Mouse (Mus musculus) myocyte (in vitro differentiated cells): Measurements from ENCODE around the gene Aldh3a2.

Source experiments
- CEBPB ChIP-seq: IDR thresholded peaks from 2 replicates; pipeline ENCODE4 v1.6.1; 2011; ENCODE audit warnings: mild to moderate bottlenecking, moderate library complexity; ENCODE audit not compliant: poor library complexity, insufficient read depth, severe bottlenecking
- E2F4 ChIP-seq: IDR thresholded peaks from one replicate; pipeline ENCODE4 v1.6.1; 2011; ENCODE audit warnings: mild to moderate bottlenecking, control low read depth, moderate library complexity; ENCODE audit not compliant: insufficient read depth
- MYOD1 ChIP-seq, 3 experiments: IDR thresholded peaks; one replicate each; pipeline ENCODE4 v1.6.1; 2011; ENCODE audit warnings: control low read depth in 2 of 3, low read depth in 2 of 3, mild to moderate bottlenecking in 2 of 3, moderate library complexity in 1 of 3; ENCODE audit not compliant: insufficient read length in 2 of 3, control insufficient read depth in 1 of 3
- POLR2A ChIP-seq: IDR thresholded peaks from one replicate; pipeline ENCODE4 v1.6.1; 2011; ENCODE audit warnings: low read depth, mild to moderate bottlenecking, control low read depth, moderate library complexity; ENCODE audit not compliant: insufficient read length
- REST ChIP-seq: IDR thresholded peaks from one replicate; pipeline ENCODE4 v1.6.1; 2011; ENCODE audit warnings: mild to moderate bottlenecking, control low read depth, moderate library complexity; ENCODE audit not compliant: insufficient read depth, insufficient read length
- SRF ChIP-seq: IDR thresholded peaks from one replicate; pipeline ENCODE4 v1.6.1; 2011; ENCODE audit warnings: low read depth; ENCODE audit not compliant: control insufficient read depth, insufficient read length
- TCF12 ChIP-seq: IDR thresholded peaks from one replicate; pipeline ENCODE4 v1.6.1; 2011; ENCODE audit warnings: mild to moderate bottlenecking, control low read depth; ENCODE audit not compliant: poor library complexity, insufficient read depth, severe bottlenecking
- USF1 ChIP-seq: IDR thresholded peaks from one replicate; pipeline ENCODE4 v1.6.1; 2011; ENCODE audit warnings: low read depth, mild to moderate bottlenecking, control low read depth, moderate library complexity

DNA sequence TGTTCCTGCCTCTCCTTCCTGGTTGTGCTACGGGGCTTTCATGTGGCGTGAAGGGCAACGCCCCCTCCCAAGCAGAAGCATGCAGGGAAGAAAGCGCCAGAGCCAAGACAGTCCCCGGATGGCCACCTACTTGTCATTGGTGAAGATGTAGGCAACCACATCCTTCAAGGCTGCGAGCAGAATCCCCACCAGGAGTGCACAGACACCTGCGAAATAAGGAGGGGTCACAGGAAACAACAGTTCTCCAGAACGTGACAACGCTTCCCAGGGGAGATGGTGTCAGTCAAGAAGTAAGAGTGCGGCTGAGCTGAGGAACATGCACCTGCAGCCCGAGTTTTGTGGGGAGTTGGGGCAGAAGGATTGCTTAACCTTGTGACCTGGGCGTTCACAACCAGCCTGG is 42.6 kb upstream of the Aldh3a2 start:
- TF ChIP-seq POLR2A (no peak), E2F4 (no peak), SRF (no peak), MYOD1 (IDR thresholded peaks at IDR 0.05; ENCODE audit: control insufficient read depth in 1 of 3, insufficient read length in 2 of 3, low read depth in 2 of 3) (no peak), TCF12 (no peak), CEBPB (no peak), USF1 (no peak), REST (no peak)
